Mouse (Mus musculus): ENCODE results near the gene Gm43191.

DNA sequence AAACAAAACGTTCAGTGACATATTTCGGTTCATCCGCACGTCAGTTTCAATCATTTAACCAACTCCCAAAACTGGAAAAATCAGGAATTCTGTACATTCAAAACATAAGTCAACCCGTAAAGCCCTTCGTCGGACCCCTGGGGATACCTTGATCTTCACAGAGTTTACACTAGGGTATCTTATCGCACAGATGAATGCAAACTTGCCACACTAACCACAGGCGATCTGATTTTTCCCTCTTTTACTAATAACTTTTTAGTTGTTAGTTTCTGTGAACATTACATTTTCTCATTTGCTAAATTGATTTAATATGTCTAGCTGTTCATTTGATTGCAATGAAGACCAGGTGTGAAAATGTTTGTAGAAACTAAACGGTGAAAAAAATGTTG, 85.5 kb downstream of the Gm43191 start:
- TF ChIP-seq CTCF (conservative IDR thresholded peaks at IDR 0.05; ENCODE audit: insufficient read depth, insufficient read length, low read depth, low read length) (no peak), POLR2A (IDR thresholded peaks at IDR 0.05; ENCODE audit: low read depth, low read length) (no peak)
